ENCODE assay signal across 8 mouse cellular contexts in the genomic region with DNA sequence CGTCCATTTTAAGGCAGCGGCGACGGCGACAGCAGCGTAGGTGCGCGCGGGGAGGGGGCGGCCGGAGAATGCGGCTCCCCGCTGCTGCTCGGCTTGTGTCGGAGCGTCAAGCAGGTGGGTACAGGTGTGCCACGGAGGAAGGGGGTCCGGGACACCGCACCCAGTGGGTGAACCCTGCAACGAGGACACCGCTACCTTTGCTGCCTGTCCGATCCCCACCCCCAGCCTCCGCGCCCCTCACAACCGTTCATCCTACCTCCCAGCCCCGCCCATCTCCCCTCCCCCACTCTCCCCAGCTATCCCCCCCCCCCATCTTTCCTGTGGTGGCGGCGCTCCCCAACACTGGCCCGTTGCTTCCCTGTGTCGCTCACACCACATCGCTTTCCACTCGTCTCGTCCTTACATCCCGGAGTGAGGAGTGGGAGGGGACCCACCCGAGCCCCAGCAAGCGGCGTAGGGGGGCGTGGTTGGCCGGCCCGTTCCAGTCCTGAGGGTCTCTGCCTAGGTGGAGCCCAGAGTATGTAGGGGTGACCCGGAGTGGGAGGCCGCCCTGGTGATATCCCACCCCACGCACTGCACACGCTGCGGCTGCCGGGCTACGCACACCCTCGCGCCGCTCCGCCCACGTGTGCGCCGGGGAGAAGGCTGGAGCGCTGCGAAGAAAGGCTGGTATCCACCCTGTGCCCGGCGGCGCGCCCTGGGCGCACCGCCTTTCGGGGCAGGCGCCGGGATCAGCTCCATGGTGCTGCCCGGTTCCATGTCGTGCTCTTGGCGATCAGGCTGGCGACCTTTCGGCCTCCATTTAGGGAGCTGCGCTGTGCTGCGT. TPM values are rescaled to one million over a fixed set of nuclear protein-coding genes. Genes with fewer than 3 reads are reported as not detected.
DNase-seq lines count a peak whose midpoint lies in the region; ATAC-seq and TF ChIP-seq lines count a peak whose summit lies in the region.

No protein-coding gene starts in this region.

- no peak overlapping the region for H3K9ac ChIP-seq in liver, adult 2 months (ENCODE audit: low read depth, low read length)
- peak overlapping the region; percentile 45; the same call in 1 of the 2 replicates for H3K9ac ChIP-seq in embryonic facial prominence, embryonic 14.5 days (ENCODE audit: low read depth, low read length)
- H3K9ac ChIP-seq in intestine, embryonic 16.5 days (ENCODE audit: low read depth, low read length), result peak overlapping the region; percentile 36

- no peak for DNase-seq in liver, adult 2 months (ENCODE audit: extremely low read depth, low read depth, low spot score)
- no peak for DNase-seq in liver
- peak; percentile 43 for DNase-seq in adrenal gland, postnatal 25 days
- DNase-seq in embryonic facial prominence, embryonic 14.5 days (ENCODE audit: low spot score), result no peak
- DNase-seq in splenic B cell, adult 2 months (ENCODE audit: low read depth, low spot score), result peak; percentile 55
- no peak for DNase-seq in ovary, postnatal 14 days (ENCODE audit: low spot score)

- TF ChIP-seq CTCF in liver, adult 2 months (IDR thresholded peaks at IDR 0.05; ENCODE audit: low read depth, low read length), result no peak

- H3K36me3 ChIP-seq in liver, adult 2 months (ENCODE audit: control insufficient read depth, insufficient read depth, low read length), result no peaks in the 10 kb centered on the region
- no peaks in the 10 kb centered on the region for H3K36me3 ChIP-seq in embryonic facial prominence, embryonic 14.5 days (ENCODE audit: control insufficient read depth, insufficient read depth, low read length)
- H3K36me3 ChIP-seq in intestine, embryonic 16.5 days (ENCODE audit: control insufficient read depth, insufficient read depth, low read length), result no peaks in the 10 kb centered on the region
- no peaks in the 10 kb centered on the region for H3K36me3 ChIP-seq in splenic B cell, adult 2 months (ENCODE audit: control insufficient read depth, insufficient read depth, low read length, poor library complexity, severe bottlenecking)

- H3K79me2 ChIP-seq in liver, adult 2 months (ENCODE audit: control insufficient read depth, insufficient read depth, low read length), result no peaks in the 10 kb centered on the region

- H3K27me3 ChIP-seq in liver, adult 2 months (ENCODE audit: control insufficient read depth, insufficient read depth, low read length), result peaks cover 17% of the 10 kb centered on the region; the same call in 1 of the 2 replicates
- H3K27me3 ChIP-seq in embryonic facial prominence, embryonic 14.5 days (replicated peaks; ENCODE audit: control insufficient read depth, insufficient read depth, low read length), result peaks cover 73% of the 10 kb centered on the region
- H3K27me3 ChIP-seq in intestine, embryonic 16.5 days (replicated peaks; ENCODE audit: control insufficient read depth, insufficient read depth, low read length), result peaks cover 48% of the 10 kb centered on the region
- no peaks in the 10 kb centered on the region for H3K27me3 ChIP-seq in splenic B cell, adult 2 months (ENCODE audit: control insufficient read depth, insufficient read depth, low read length, poor library complexity, severe bottlenecking)

- peak; percentile 71 for ATAC-seq in embryonic facial prominence, embryonic 14.5 days (ENCODE audit: low read depth)
- ATAC-seq in intestine, embryonic 16.5 days, result peak; percentile 77
- ATAC-seq in megakaryocyte progenitor cell, adult 5-6 weeks (replicated peaks; ENCODE audit: poor library complexity), result peak; percentile 64

- peak overlapping the region; percentile 34; the same call in 1 of the 2 replicates for H3K4me3 ChIP-seq in liver, adult 2 months (ENCODE audit: insufficient read depth, low read depth, low read length)
- H3K4me3 ChIP-seq in embryonic facial prominence, embryonic 14.5 days (ENCODE audit: low read depth, low read length), result peak overlapping the region; percentile 58
- H3K4me3 ChIP-seq in intestine, embryonic 16.5 days (ENCODE audit: low read length), result peak overlapping the region; percentile 63

- 2% methylated on average over 69 of the region's 72 CpGs for WGBS in liver, adult 2 months
- WGBS in embryonic facial prominence, embryonic 14.5 days, result 1% methylated on average over 38 of the region's 72 CpGs
- WGBS in intestine, embryonic 16.5 days, result under 1% methylated on average over 69 of the region's 72 CpGs

- H3K27ac ChIP-seq in liver, adult 2 months (replicated peaks; ENCODE audit: insufficient read depth, low read depth, low read length), result no peak overlapping the region
- no peak overlapping the region for H3K27ac ChIP-seq in embryonic facial prominence, embryonic 14.5 days (replicated peaks; ENCODE audit: low read depth, low read length)
- no peak overlapping the region for H3K27ac ChIP-seq in intestine, embryonic 16.5 days (ENCODE audit: low read length)

- no peaks in the 10 kb centered on the region for H3K9me3 ChIP-seq in embryonic facial prominence, embryonic 14.5 days (ENCODE audit: control insufficient read depth, low read length)
- H3K9me3 ChIP-seq in intestine, embryonic 16.5 days (ENCODE audit: control insufficient read depth, low read length), result no peaks in the 10 kb centered on the region

- no peak for TF ChIP-seq POLR2A in liver, adult 2 months (IDR thresholded peaks at IDR 0.05; ENCODE audit: extremely low read depth, insufficient read depth, low read length)

- H3K4me1 ChIP-seq in liver, adult 2 months (ENCODE audit: control insufficient read depth, insufficient read depth, low read length), result no peaks in the 10 kb centered on the region; the same call in 1 of the 2 replicates
- H3K4me1 ChIP-seq in embryonic facial prominence, embryonic 14.5 days (ENCODE audit: control insufficient read depth, insufficient read depth, low read length), result 0 out of 2 replicates have a peak, but pooled peaks cover 9% of the 10 kb centered on the region
- peaks cover 17% of the 10 kb centered on the region for H3K4me1 ChIP-seq in intestine, embryonic 16.5 days (ENCODE audit: control insufficient read depth, insufficient read depth, low read length)

- H3K4me2 ChIP-seq in embryonic facial prominence, embryonic 14.5 days (ENCODE audit: low read depth, low read length), result peak overlapping the region; percentile 99
- H3K4me2 ChIP-seq in intestine, embryonic 16.5 days (ENCODE audit: low read depth, low read length), result peak overlapping the region; percentile 99

RNA-seq across cellular contexts. Expression of a gene that starts 39.7 kb away (rescaled TPM):
- total RNA-seq in liver, adult 2 months (2014; rRNA removed), result 2.1 and 2.2 TPM in 2 replicates
- polyA plus RNA-seq in liver, adult 2 months (2012; rRNA removed), result 7.4 and 8.8 TPM in 2 replicates
- 49.0 and 64.9 TPM in 2 replicates for total RNA-seq in adrenal gland, postnatal 25 days (2021)
- polyA plus RNA-seq in embryonic facial prominence, embryonic 14.5 days (2014; fragmentation: Nextera tagmentation; extraction: Ambion mirVana), result 13.3 and 13.5 TPM in 2 replicates
- polyA plus RNA-seq in intestine, embryonic 16.5 days (2015; fragmentation: Nextera tagmentation; extraction: Ambion mirVana), result 15.9 and 18.0 TPM in 2 replicates
- 1.9 and 2.1 TPM in 2 replicates for total RNA-seq in megakaryocyte progenitor cell, adult 5-6 weeks (2015)
- total RNA-seq in megakaryocyte progenitor cell, adult 5-6 weeks (2017), result 0.78 and 2.0 TPM in 2 replicates

RNA-seq across cellular contexts. Expression of a gene that starts 56.5 kb away (rescaled TPM):
- 0.07 TPM in 1 of 2 replicates, not detected in the other for total RNA-seq in liver, adult 2 months (2014; rRNA removed)
- 0.05 TPM in 1 of 2 replicates, not detected in the other for polyA plus RNA-seq in liver, adult 2 months (2012; rRNA removed)
- total RNA-seq in adrenal gland, postnatal 25 days (2021), result 0.24 TPM in 1 of 2 replicates, not detected in the other
- 0.03 TPM in 1 of 2 replicates, not detected in the other for polyA plus RNA-seq in embryonic facial prominence, embryonic 14.5 days (2014; fragmentation: Nextera tagmentation; extraction: Ambion mirVana)
- 0.04 and 0.06 TPM in 2 replicates for polyA plus RNA-seq in intestine, embryonic 16.5 days (2015; fragmentation: Nextera tagmentation; extraction: Ambion mirVana)
- total RNA-seq in megakaryocyte progenitor cell, adult 5-6 weeks (2015), result not detected in 2 replicates
- not detected in 2 replicates for total RNA-seq in megakaryocyte progenitor cell, adult 5-6 weeks (2017)

Comparison
In these comparisons a context has a peak if more than half of its experiments do, and no peak if none do; other contexts are left out.
1. DNase-seq: peak in adrenal gland, postnatal 25 days (single experiment) and splenic B cell, adult 2 months (single experiment); none in liver, adult 2 months (single experiment), liver (single experiment), embryonic facial prominence, embryonic 14.5 days (single experiment) and ovary, postnatal 14 days (single experiment).
2. RNA of a gene that starts 39.7 kb away (total RNA-seq): 49.0 to 64.9 TPM in adrenal gland, postnatal 25 days; 2.1 to 2.2 TPM in liver, adult 2 months and 0.78 to 2.1 TPM in megakaryocyte progenitor cell, adult 5-6 weeks; every median in the first group is over 10 times any median in the second.
3. Peak in every context shown above with its lines, with median percentiles within 50 percentile points of each other: H3K4me3 ChIP-seq and ATAC-seq.